Mouse (Mus musculus): Measurements from ENCODE around the gene Acta2. TPM values are rescaled to one million over a fixed set of nuclear protein-coding genes. Genes with fewer than 3 reads are reported as not detected.
A peak's percentile ranks its signal among the peaks of the same experiment; 100 is the strongest.

The Acta2 gene
- total and polyA plus RNA-seq, 3 experiments = 0.13 to 0.31 TPM; not detected in 1

GRCm38 (mm10) chr19:34242925-34243324 lies 12.5 kb downstream of the Acta2 start:
- Histone ChIP-seq H3K36me3 (replicated peaks in 1 of 2; ENCODE audit: control insufficient read depth in 1 of 2, insufficient read depth in 1 of 2, low read length in 1 of 2) (peaks cover 23 to 59% of the 10 kb centered on the region in 2 experiments), H3K27ac (ENCODE audit: insufficient read depth, low read depth) (no peak overlapping the region), H3K4me1 (ENCODE audit: control insufficient read depth in 1 of 2, insufficient read depth in 2 of 2) (peaks cover 3 to 5% of the 10 kb centered on the region in 2 experiments; a peak in 3 of 4 replicates), H3K79me2 (replicated peaks; ENCODE audit: control insufficient read depth, extremely low read depth, insufficient read depth, poor library complexity, severe bottlenecking) (no peaks in the 10 kb centered on the region), H3K4me3 (replicated peaks in 1 of 3; ENCODE audit: low read depth in 2 of 3, low read length in 2 of 3, poor library complexity in 1 of 3) (no peak overlapping the region), H3K9ac (ENCODE audit: insufficient read depth, low read depth) (no peak overlapping the region), H3K27me3 (replicated peaks) (no peaks in the 10 kb centered on the region), H3K4me2 (ENCODE audit: insufficient read depth, low read depth, poor library complexity, severe bottlenecking) (no peak overlapping the region), H3K9me3 (replicated peaks; ENCODE audit: low read length) (no peaks in the 10 kb centered on the region)
- in situ Hi-C loops (cut with MboI; ENCODE audit: low pct_ligation_motif_present, low pct_unique_long_range_greater_than_20kb, low sequenced_read_pairs) = loop anchor here (10.0 kb wide), 1 partner anchor 232 kb away; the partner anchor contains the start of gene Ch25h
- dilution Hi-C loops (cut with MboI; ENCODE audit: extremely low pct_ligation_motif_present, extremely low pct_unique_long_range_greater_than_20kb, low sequenced_read_pairs) = no loop called here
- no peak for DNase-seq (ENCODE audit: extremely low read depth)
- TF ChIP-seq USF2 (conservative IDR thresholded peaks at IDR 0.05; ENCODE audit: low read depth, low read length) (no peak), E2F4 (IDR thresholded peaks at IDR 0.05; ENCODE audit: insufficient replicate concordance, low read depth, low read length) (no peak), ZNF384 (IDR thresholded peaks at IDR 0.05; ENCODE audit: low read depth, low read length) (no peak), ETS1 (conservative IDR thresholded peaks at IDR 0.05; ENCODE audit: low read depth, low read length) (no peak)

GRCm38 (mm10) chr19:34241247-34241915 lies 14.0 kb downstream of the Acta2 start:
- TF ChIP-seq TCF12 (IDR thresholded peaks at IDR 0.05; ENCODE audit: low read depth, low read length) = no peak
- peak; percentile 67 for TF ChIP-seq SMC3 (IDR thresholded peaks at IDR 0.05; ENCODE audit: low read depth, low read length)
- TF ChIP-seq PAX5 (IDR thresholded peaks at IDR 0.05; ENCODE audit: low read length) = no peak
- no peak for TF ChIP-seq JUND (conservative IDR thresholded peaks at IDR 0.05; ENCODE audit: low read depth, low read length)
- no peak for TF ChIP-seq CHD1 (IDR thresholded peaks at IDR 0.05; ENCODE audit: low read depth, low read length)
- no peak for TF ChIP-seq POLR2AphosphoS2 (IDR thresholded peaks at IDR 0.05; ENCODE audit: low read depth, low read length)
- no peak for TF ChIP-seq E2F4 (IDR thresholded peaks at IDR 0.05; ENCODE audit: insufficient replicate concordance, low read depth, low read length)
- no peak for TF ChIP-seq ETS1 (conservative IDR thresholded peaks at IDR 0.05; ENCODE audit: low read depth, low read length)
- no peak for TF ChIP-seq ZC3H11A (IDR thresholded peaks at IDR 0.05; ENCODE audit: low read depth, low read length)
- no peak for TF ChIP-seq EP300 (IDR thresholded peaks at IDR 0.05; ENCODE audit: low read length)
- peak; percentile 35 to 70; a peak in 2 of 4 replicates for TF ChIP-seq CTCF (conservative IDR thresholded peaks at IDR 0.05 in 1 of 2, IDR thresholded peaks at IDR 0.05 in 1 of 2; ENCODE audit: low read depth in 2 of 2, low read length in 2 of 2)
- TF ChIP-seq SIN3A (IDR thresholded peaks at IDR 0.05; ENCODE audit: low read length) = no peak
- no peak for TF ChIP-seq IRF4 (IDR thresholded peaks at IDR 0.05; ENCODE audit: low read depth, low read length)
- peak; percentile 59 for TF ChIP-seq RAD21 (IDR thresholded peaks at IDR 0.05; ENCODE audit: low read depth, low read length)
- peak; percentile 51 for DNase-seq (ENCODE audit: extremely low read depth)

More at GRCm38 (mm10) chr19:34241247-34241915, 14.0 kb downstream of the Acta2 start:
- Histone ChIP-seq H3K9ac (ENCODE audit: insufficient read depth, low read depth) (no peak overlapping the region), H3K36me3 (replicated peaks in 1 of 2; ENCODE audit: control insufficient read depth in 1 of 2, insufficient read depth in 1 of 2, low read length in 1 of 2) (peaks cover 34 to 72% of the 10 kb centered on the region in 2 experiments), H3K9me3 (replicated peaks; ENCODE audit: low read length) (no peaks in the 10 kb centered on the region), H3K4me3 (replicated peaks in 1 of 3; ENCODE audit: low read depth in 2 of 3, low read length in 2 of 3, poor library complexity in 1 of 3) (no peak overlapping the region), H3K4me2 (ENCODE audit: insufficient read depth, low read depth, poor library complexity, severe bottlenecking) (no peak overlapping the region), H3K79me2 (replicated peaks; ENCODE audit: control insufficient read depth, extremely low read depth, insufficient read depth, poor library complexity, severe bottlenecking) (no peaks in the 10 kb centered on the region), H3K27ac (ENCODE audit: insufficient read depth, low read depth) (no peak overlapping the region), H3K4me1 (ENCODE audit: control insufficient read depth in 1 of 2, insufficient read depth in 2 of 2) (peaks cover 3 to 5% of the 10 kb centered on the region in 2 experiments; a peak in 3 of 4 replicates), H3K27me3 (replicated peaks) (no peaks in the 10 kb centered on the region)
- dilution Hi-C loops (cut with MboI; ENCODE audit: extremely low pct_ligation_motif_present, extremely low pct_unique_long_range_greater_than_20kb, low sequenced_read_pairs) = no loop called here
- in situ Hi-C loops (cut with MboI; ENCODE audit: low pct_ligation_motif_present, low pct_unique_long_range_greater_than_20kb, low sequenced_read_pairs) = loop anchor here (10.0 kb wide), 1 partner anchor 233 kb away; the partner anchor contains the start of gene Ch25h

Data from CH12.LX (cell line).